Mouse (Mus musculus) subcutaneous adipose tissue, adult 2 months (tissue): ENCODE data around the gene Tsga10ip. TPM values are rescaled to one million over a fixed set of nuclear protein-coding genes. Genes with fewer than 3 reads are reported as not detected.

Experiments used
- polyA plus RNA-seq: library from polyadenylated mRNA; depleted of rRNA; stranded (reverse); fragments of >200 nt; gene quantifications from 2 replicates; pipeline ENCODE4 v1.2.3, GENCODE M21; 2012; ENCODE audit warnings: low replicate concordance; rRNA removed

Gene Tsga10ip
- polyA plus RNA-seq = not detected in 2 replicates

GRCm38 (mm10) chr19:5402293-5402692 is at the start of gene Tsga10ip:
Gene Tsga10ip, minus strand, starts transcription at chr19:5402526.

GRCm38 (mm10) chr19:5447515-5448353 is 45.4 kb upstream of the Tsga10ip start, which contains the start of gene Fosl1:
Gene Fosl1, plus strand, starts transcription at chr19:5447547.

GRCm38 (mm10) chr19:5424782-5425741 is 22.7 kb upstream of the Tsga10ip start, which contains the start of the genes Drap1 and AI837181:
Gene Drap1, minus strand, starts transcription at chr19:5424979.
Gene AI837181, plus strand, starts transcription at chr19:5425144.

GRCm38 (mm10) chr19:5388588-5389242 is 13.6 kb downstream of the Tsga10ip start, which contains the start of gene Sart1:
Gene Sart1, minus strand, starts transcription at chr19:5388703.

GRCm38 (mm10) chr19:5367053-5367359 is 35.3 kb downstream of the Tsga10ip start, which contains the start of gene Banf1:
Gene Banf1, minus strand, starts transcription at chr19:5367168.

GRCm38 (mm10) chr19:5366175-5367052 is 35.9 kb downstream of the Tsga10ip start, which contains the start of gene Eif1ad:
Gene Eif1ad, plus strand, starts transcription at chr19:5366741.

GRCm38 (mm10) chr19:5349502-5349873 is 52.8 kb downstream of the Tsga10ip start, which contains the start of gene Cst6:
Gene Cst6, minus strand, starts transcription at chr19:5349574.

Other genes with a start within 250 kb of the Tsga10ip start
- 23.2 and 41.8 TPM in 2 replicates for gene Pacs1, start 129.4 kb downstream of the Tsga10ip start, polyA plus RNA-seq
- 65.2 and 132 TPM in 2 replicates for gene Sf3b2, start 107.1 kb downstream of the Tsga10ip start, polyA plus RNA-seq
- 0.06 TPM in 1 of 2 replicates, not detected in the other for gene Gal3st3, start 104.2 kb downstream of the Tsga10ip start, polyA plus RNA-seq
- not detected in 2 replicates for gene Catsper1, start 66.8 kb downstream of the Tsga10ip start, polyA plus RNA-seq
- gene Cst6, start 53.0 kb downstream of the Tsga10ip start, polyA plus RNA-seq = 1.9 and 2.5 TPM in 2 replicates
- 17.1 and 26.5 TPM in 2 replicates for gene Eif1ad, start 35.8 kb downstream of the Tsga10ip start, polyA plus RNA-seq
- gene Banf1, start 35.4 kb downstream of the Tsga10ip start, polyA plus RNA-seq = 111 and 157 TPM in 2 replicates
- 19.3 and 31.1 TPM in 2 replicates for gene Sart1, start 13.8 kb downstream of the Tsga10ip start, polyA plus RNA-seq
- 143 and 150 TPM in 2 replicates for gene Drap1, start 22.5 kb upstream of the Tsga10ip start, polyA plus RNA-seq
- 87.8 and 92.8 TPM in 2 replicates for gene AI837181, start 22.6 kb upstream of the Tsga10ip start, polyA plus RNA-seq
- 0.20 and 0.91 TPM in 2 replicates for gene Fosl1, start 45.0 kb upstream of the Tsga10ip start, polyA plus RNA-seq
- 7.7 and 13.9 TPM in 2 replicates for gene Ccdc85b, start 55.4 kb upstream of the Tsga10ip start, polyA plus RNA-seq
- 121 and 164 TPM in 2 replicates for gene Fibp, start 58.1 kb upstream of the Tsga10ip start, polyA plus RNA-seq
- gene Ctsw, start 66.0 kb upstream of the Tsga10ip start, polyA plus RNA-seq = 3.3 and 9.7 TPM in 2 replicates
- gene Efemp2, start 71.4 kb upstream of the Tsga10ip start, polyA plus RNA-seq = 75.7 and 232 TPM in 2 replicates
- 34.1 and 53.2 TPM in 2 replicates for gene Mus81, start 85.9 kb upstream of the Tsga10ip start, polyA plus RNA-seq
- 582 and 661 TPM in 2 replicates for gene Cfl1, start 87.9 kb upstream of the Tsga10ip start, polyA plus RNA-seq
- 1.7 and 2.2 TPM in 2 replicates for gene 1700020D05Rik, start 101.3 kb upstream of the Tsga10ip start, polyA plus RNA-seq
- gene Snx32, start 108.0 kb upstream of the Tsga10ip start, polyA plus RNA-seq = 19.9 and 27.1 TPM in 2 replicates
- 2.3 TPM in 1 of 2 replicates, not detected in the other for gene Ovol1, start 158.1 kb upstream of the Tsga10ip start, polyA plus RNA-seq
- 7.8 and 11.4 TPM in 2 replicates for gene Ap5b1, start 165.5 kb upstream of the Tsga10ip start, polyA plus RNA-seq
- 27.4 and 39.1 TPM in 2 replicates for gene Rnaseh2c, start 199.3 kb upstream of the Tsga10ip start, polyA plus RNA-seq
- gene Kat5, start 207.7 kb upstream of the Tsga10ip start, polyA plus RNA-seq = 41.6 and 73.9 TPM in 2 replicates
- 96.7 and 101 TPM in 2 replicates for gene Rela, start 235.0 kb upstream of the Tsga10ip start, polyA plus RNA-seq